Mouse (Mus musculus) CD4-positive, CD25-positive, alpha-beta regulatory T cell, adult 2 months (primary cell): ENCODE measurements around the gene Med9.

Experiments used
- DNase-seq: peaks from one replicate; pipeline ENCODE4 v3.0.0-alpha.2; 2012; ENCODE audit warnings: low read depth, low spot score

The Med9 gene

GRCm38 (mm10) chr11:59994318-59994717 lies 46.3 kb downstream of the Med9 start:
- DNase-seq = no peak

GRCm38 (mm10) chr11:60001231-60001980 lies 53.4 kb downstream of the Med9 start:
- DNase-seq = no peak

GRCm38 (mm10) chr11:60003811-60004210 lies 55.8 kb downstream of the Med9 start:
- no peak for DNase-seq

GRCm38 (mm10) chr11:60004716-60005115 lies 56.7 kb downstream of the Med9 start:
- DNase-seq = no peak

- no peak for DNase-seq
These were observed 57.9 kb downstream of the Med9 start for GRCm38 (mm10) chr11:60005866-60006265.

GRCm38 (mm10) chr11:60009451-60009850 lies 61.4 kb downstream of the Med9 start:
- DNase-seq = no peak

- DNase-seq = no peak
These were observed 63.5 kb downstream of the Med9 start for GRCm38 (mm10) chr11:60011516-60011915.
